Mouse (Mus musculus): ENCODE measurements at regions not wholly inside any gene's neighbourhood (a gene's known extent, or its start where the extent isn't known, plus 50 kb on each side); places are given as distances from the start of the nearest gene placed in this dataset.

GRCm38 (mm10) chr1:148699854-148700598 is 1261.1 kb downstream of the Pla2g4a start:
- Histone ChIP-seq H3K36me3 (ENCODE audit: control insufficient read depth, insufficient read depth, low read length) (no peaks in the 10 kb centered on the region), H3K4me3 (replicated peaks; ENCODE audit: low read length) (no peak overlapping the region), H3K27me3 (ENCODE audit: control insufficient read depth, insufficient read depth, low read length) (no peaks in the 10 kb centered on the region), H3K27ac (replicated peaks; ENCODE audit: low read depth, low read length) (no peak overlapping the region), H3K4me2 (replicated peaks; ENCODE audit: low read depth, low read length, severe bottlenecking) (no peak overlapping the region), H3K4me1 (ENCODE audit: control insufficient read depth, insufficient read depth, low read length) (no peaks in the 10 kb centered on the region), H3K9ac (ENCODE audit: low read depth, low read length, severe bottlenecking) (no peak overlapping the region), H3K9me3 (ENCODE audit: control insufficient read depth, low read length) (no peaks in the 10 kb centered on the region)
- WGBS: 54% methylated on average over 2 of the region's 2 CpGs
- no peak for TF ChIP-seq POLR2A (IDR thresholded peaks at IDR 0.05; ENCODE audit: borderline replicate concordance, extremely low read depth, insufficient read depth, insufficient read length)
- DNase-seq (ENCODE audit: low spot score) (no peak), ATAC-seq (ENCODE audit: low FRiP score, low read depth) (no peak)

- H3K27ac ChIP-seq (replicated peaks; ENCODE audit: low read depth, low read length): no peak overlapping the region
- TF ChIP-seq POLR2A (IDR thresholded peaks at IDR 0.05; ENCODE audit: borderline replicate concordance, extremely low read depth, insufficient read depth, insufficient read length): no peak
- H3K9me3 ChIP-seq (ENCODE audit: control insufficient read depth, low read length): no peaks in the 10 kb centered on the region
- ATAC-seq (ENCODE audit: low FRiP score, low read depth) (no peak), DNase-seq (ENCODE audit: low spot score) (no peak)
- WGBS: 54% methylated on average over 2 of the region's 2 CpGs
- no peaks in the 10 kb centered on the region for H3K27me3 ChIP-seq (ENCODE audit: control insufficient read depth, insufficient read depth, low read length)
- H3K4me1 ChIP-seq (ENCODE audit: control insufficient read depth, insufficient read depth, low read length): no peaks in the 10 kb centered on the region
- no peak overlapping the region for H3K4me3 ChIP-seq (replicated peaks; ENCODE audit: low read length)
- H3K9ac ChIP-seq (ENCODE audit: low read depth, low read length, severe bottlenecking): no peak overlapping the region
- H3K4me2 ChIP-seq (replicated peaks; ENCODE audit: low read depth, low read length, severe bottlenecking): no peak overlapping the region
- H3K36me3 ChIP-seq (ENCODE audit: control insufficient read depth, insufficient read depth, low read length): no peaks in the 10 kb centered on the region
Measured at GRCm38 (mm10) chr1:148690085-148690484, 1271.0 kb downstream of the Pla2g4a start.

GRCm38 (mm10) chr1:148689618-148690017 is 1271.5 kb downstream of the Pla2g4a start:
- Histone ChIP-seq H3K9ac (ENCODE audit: low read depth, low read length, severe bottlenecking) (no peak overlapping the region), H3K9me3 (ENCODE audit: control insufficient read depth, low read length) (no peaks in the 10 kb centered on the region), H3K27ac (replicated peaks; ENCODE audit: low read depth, low read length) (no peak overlapping the region), H3K4me2 (replicated peaks; ENCODE audit: low read depth, low read length, severe bottlenecking) (no peak overlapping the region), H3K4me3 (replicated peaks; ENCODE audit: low read length) (no peak overlapping the region), H3K27me3 (ENCODE audit: control insufficient read depth, insufficient read depth, low read length) (no peaks in the 10 kb centered on the region), H3K36me3 (ENCODE audit: control insufficient read depth, insufficient read depth, low read length) (no peaks in the 10 kb centered on the region), H3K4me1 (ENCODE audit: control insufficient read depth, insufficient read depth, low read length) (no peaks in the 10 kb centered on the region)
- ATAC-seq (ENCODE audit: low FRiP score, low read depth) (no peak), DNase-seq (ENCODE audit: low spot score) (no peak)
- no peak for TF ChIP-seq POLR2A (IDR thresholded peaks at IDR 0.05; ENCODE audit: borderline replicate concordance, extremely low read depth, insufficient read depth, insufficient read length)
- WGBS: 85% methylated on average over 4 of the region's 4 CpGs

- Histone ChIP-seq H3K27ac (replicated peaks; ENCODE audit: low read depth, low read length) (no peak overlapping the region), H3K4me1 (ENCODE audit: control insufficient read depth, insufficient read depth, low read length) (no peaks in the 10 kb centered on the region), H3K27me3 (ENCODE audit: control insufficient read depth, insufficient read depth, low read length) (no peaks in the 10 kb centered on the region), H3K9ac (ENCODE audit: low read depth, low read length, severe bottlenecking) (no peak overlapping the region), H3K9me3 (ENCODE audit: control insufficient read depth, low read length) (no peaks in the 10 kb centered on the region), H3K36me3 (ENCODE audit: control insufficient read depth, insufficient read depth, low read length) (no peaks in the 10 kb centered on the region), H3K4me3 (replicated peaks; ENCODE audit: low read length) (no peak overlapping the region), H3K4me2 (replicated peaks; ENCODE audit: low read depth, low read length, severe bottlenecking) (no peak overlapping the region)
- DNase-seq (ENCODE audit: low spot score) (no peak), ATAC-seq (ENCODE audit: low FRiP score, low read depth) (no peak)
- no peak for TF ChIP-seq POLR2A (IDR thresholded peaks at IDR 0.05; ENCODE audit: borderline replicate concordance, extremely low read depth, insufficient read depth, insufficient read length)
Measured at GRCm38 (mm10) chr1:148675516-148675915, 1285.6 kb downstream of the Pla2g4a start.

- H3K9ac ChIP-seq (ENCODE audit: low read depth, low read length, severe bottlenecking): no peak overlapping the region
- no peaks in the 10 kb centered on the region for H3K27me3 ChIP-seq (ENCODE audit: control insufficient read depth, insufficient read depth, low read length)
- ATAC-seq (ENCODE audit: low FRiP score, low read depth) (no peak), DNase-seq (ENCODE audit: low spot score) (no peak)
- no peak overlapping the region for H3K4me2 ChIP-seq (replicated peaks; ENCODE audit: low read depth, low read length, severe bottlenecking)
- H3K27ac ChIP-seq (replicated peaks; ENCODE audit: low read depth, low read length): no peak overlapping the region
- 58% methylated on average over 4 of the region's 4 CpGs for WGBS
- H3K9me3 ChIP-seq (ENCODE audit: control insufficient read depth, low read length): no peaks in the 10 kb centered on the region
- no peak overlapping the region for H3K4me3 ChIP-seq (replicated peaks; ENCODE audit: low read length)
- no peaks in the 10 kb centered on the region for H3K4me1 ChIP-seq (ENCODE audit: control insufficient read depth, insufficient read depth, low read length)
- no peak for TF ChIP-seq POLR2A (IDR thresholded peaks at IDR 0.05; ENCODE audit: borderline replicate concordance, extremely low read depth, insufficient read depth, insufficient read length)
- no peaks in the 10 kb centered on the region for H3K36me3 ChIP-seq (ENCODE audit: control insufficient read depth, insufficient read depth, low read length)
Measured at GRCm38 (mm10) chr1:148664409-148664808, 1296.7 kb downstream of the Pla2g4a start.

Data from limb, embryonic 14.5 days (tissue).